Mouse (Mus musculus): Measurements from ENCODE around the gene Gse1. TPM values are rescaled to one million over a fixed set of nuclear protein-coding genes. Genes with fewer than 3 reads are reported as not detected.
A peak's percentile ranks its signal among the peaks of the same experiment; 100 is the strongest.

The Gse1 gene
- polyA plus RNA-seq, 1 experiment from 2014 or later: 12.2 TPM

- peaks cover 41% of the 10 kb centered on the region for H3K4me1 ChIP-seq
- no peak overlapping the region for H3K4me3 ChIP-seq (replicated peaks)
- 92% methylated on average over 12 of the region's 12 CpGs for WGBS
- H3K9me3 ChIP-seq (replicated peaks): no peaks in the 10 kb centered on the region
- H3K9ac ChIP-seq (replicated peaks): no peak overlapping the region
- ATAC-seq (ENCODE audit: low FRiP score): no peak
- H3K4me2 ChIP-seq: no peak overlapping the region
- no peaks in the 10 kb centered on the region for H3K36me3 ChIP-seq
- H3K27me3 ChIP-seq (replicated peaks): 0 out of 2 replicates have a peak, but pooled peaks cover 5% of the 10 kb centered on the region
- H3K27ac ChIP-seq (replicated peaks): no peak overlapping the region
Measured at GRCm38 (mm10) chr8:120406008-120406632, 177.9 kb downstream of the Gse1 start.

- Histone ChIP-seq H3K4me1 (peaks cover 57% of the 10 kb centered on the region), H3K27ac (replicated peaks) (0 out of 2 replicates have a peak overlapping the region, but pooled peaks have one; percentile 15), H3K4me3 (replicated peaks) (no peak overlapping the region), H3K36me3 (no peaks in the 10 kb centered on the region), H3K9ac (replicated peaks) (no peak overlapping the region), H3K9me3 (replicated peaks) (no peaks in the 10 kb centered on the region), H3K4me2 (no peak overlapping the region), H3K27me3 (replicated peaks) (0 out of 2 replicates have a peak, but pooled peaks cover 5% of the 10 kb centered on the region)
- WGBS: 16% methylated on average over 9 of the region's 9 CpGs
- ATAC-seq (ENCODE audit: low FRiP score): no peak
Measured at GRCm38 (mm10) chr8:120407701-120408240, 179.5 kb downstream of the Gse1 start.

GRCm38 (mm10) chr8:120408241-120409215 lies 180.3 kb downstream of the Gse1 start:
- Histone ChIP-seq H3K4me3 (replicated peaks) (no peak overlapping the region), H3K27me3 (replicated peaks) (0 out of 2 replicates have a peak, but pooled peaks cover 5% of the 10 kb centered on the region), H3K9ac (replicated peaks) (no peak overlapping the region), H3K27ac (replicated peaks) (0 out of 2 replicates have a peak overlapping the region, but pooled peaks have one; percentile 15), H3K36me3 (no peaks in the 10 kb centered on the region), H3K4me1 (peaks cover 65% of the 10 kb centered on the region), H3K9me3 (replicated peaks) (no peaks in the 10 kb centered on the region), H3K4me2 (no peak overlapping the region)
- ATAC-seq (ENCODE audit: low FRiP score): no peak
- WGBS: 35% methylated on average over 14 of the region's 14 CpGs

DNA sequence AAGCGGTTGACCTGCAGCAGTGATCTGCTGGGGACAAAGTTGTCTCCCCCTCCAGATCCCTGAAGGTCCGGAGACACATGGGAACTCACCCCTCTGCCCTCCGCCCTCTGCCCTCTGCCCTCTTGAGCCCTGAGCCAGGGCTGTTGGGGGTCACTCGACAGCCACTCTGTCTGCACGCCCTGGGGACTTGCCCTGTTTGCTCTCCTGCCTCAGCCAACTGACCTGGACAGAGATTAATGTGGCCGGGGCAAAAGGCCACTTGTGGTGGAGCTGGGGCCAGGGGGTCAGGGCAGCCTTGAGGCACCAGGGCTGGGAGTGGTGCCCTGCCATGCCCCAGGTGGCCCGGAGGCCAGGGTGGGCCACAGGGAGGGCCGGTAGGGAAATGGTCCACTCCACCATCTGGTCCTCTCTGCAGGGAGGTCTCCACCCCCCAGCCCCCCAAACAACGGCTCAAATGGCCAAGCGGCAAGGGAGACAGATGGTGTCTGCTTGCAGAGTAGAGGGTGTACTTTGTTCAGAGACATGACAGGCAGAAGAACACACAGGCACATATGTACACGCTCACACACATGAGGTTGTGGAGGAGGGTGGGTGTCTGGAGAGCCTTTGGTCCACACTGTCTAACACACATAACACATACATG lies 181.2 kb downstream of the Gse1 start:
- no peaks in the 10 kb centered on the region for H3K9me3 ChIP-seq (replicated peaks)
- whole genome bisulfite sequencing: 37% methylated on average over 11 of the region's 11 CpGs
- H3K27me3 ChIP-seq (replicated peaks): 0 out of 2 replicates have a peak, but pooled peaks cover 5% of the 10 kb centered on the region
- H3K36me3 ChIP-seq: no peaks in the 10 kb centered on the region
- no peak overlapping the region for H3K27ac ChIP-seq (replicated peaks)
- no peak for ATAC-seq (ENCODE audit: low FRiP score)
- no peak overlapping the region for H3K4me2 ChIP-seq
- H3K4me1 ChIP-seq: peaks cover 69% of the 10 kb centered on the region
- no peak overlapping the region for H3K9ac ChIP-seq (replicated peaks)
- no peak overlapping the region for H3K4me3 ChIP-seq (replicated peaks)

DNA sequence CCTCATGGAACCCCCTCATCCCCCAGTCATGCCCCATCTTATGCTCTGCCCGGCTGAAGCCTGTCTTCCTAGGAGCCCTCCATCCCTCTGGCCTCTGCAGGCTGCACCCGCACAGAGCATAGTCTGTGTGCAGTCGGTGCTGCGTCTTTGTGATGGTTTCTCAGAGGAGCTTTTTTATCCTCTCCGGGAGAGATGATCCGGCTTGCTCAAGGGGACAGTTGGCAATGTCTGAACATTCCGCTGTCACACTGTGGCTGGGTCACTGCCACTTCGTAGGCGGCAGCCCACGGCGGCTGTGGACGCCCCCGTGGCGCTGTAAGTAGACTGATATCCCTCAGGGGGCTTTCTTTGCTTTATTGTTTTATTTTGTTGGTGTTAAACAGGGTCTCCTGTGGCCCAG lies 182.8 kb downstream of the Gse1 start:
- H3K4me2 ChIP-seq: no peak overlapping the region

GRCm38 (mm10) chr8:120411862-120412261 lies 183.6 kb downstream of the Gse1 start:
- H3K27me3 ChIP-seq (replicated peaks): 0 out of 2 replicates have a peak, but pooled peaks cover 5% of the 10 kb centered on the region
- H3K4me3 ChIP-seq (replicated peaks): no peak overlapping the region
- 52% methylated on average over 8 of the region's 8 CpGs for WGBS
- no peaks in the 10 kb centered on the region for H3K36me3 ChIP-seq
- no peak overlapping the region for H3K4me2 ChIP-seq
- no peak for ATAC-seq (ENCODE audit: low FRiP score)
- no peaks in the 10 kb centered on the region for H3K9me3 ChIP-seq (replicated peaks)
- peaks cover 84% of the 10 kb centered on the region for H3K4me1 ChIP-seq
- no peak overlapping the region for H3K9ac ChIP-seq (replicated peaks)
- H3K27ac ChIP-seq (replicated peaks): no peak overlapping the region

More for the DNA sequence above, 182.8 kb downstream of the Gse1 start:
- 0 out of 2 replicates have a peak overlapping the region, but pooled peaks have one; percentile 14 for H3K9ac ChIP-seq (replicated peaks)
- 0 out of 2 replicates have a peak overlapping the region, but pooled peaks have one; percentile 18 for H3K27ac ChIP-seq (replicated peaks)
- H3K9me3 ChIP-seq (replicated peaks): no peaks in the 10 kb centered on the region
- H3K36me3 ChIP-seq: no peaks in the 10 kb centered on the region
- H3K4me3 ChIP-seq (replicated peaks): no peak overlapping the region
- 0 out of 2 replicates have a peak, but pooled peaks cover 5% of the 10 kb centered on the region for H3K27me3 ChIP-seq (replicated peaks)
- no peak for ATAC-seq (ENCODE audit: low FRiP score)
- peaks cover 76% of the 10 kb centered on the region for H3K4me1 ChIP-seq
- WGBS: 22% methylated on average over 14 of the region's 14 CpGs

- Histone ChIP-seq H3K9ac (replicated peaks) (no peak overlapping the region), H3K4me1 (peaks cover 89% of the 10 kb centered on the region), H3K27ac (replicated peaks) (peak overlapping the region; percentile 70; the same call in 1 of the 2 replicates), H3K4me2 (no peak overlapping the region), H3K27me3 (replicated peaks) (0 out of 2 replicates have a peak, but pooled peaks cover 5% of the 10 kb centered on the region), H3K36me3 (no peaks in the 10 kb centered on the region), H3K4me3 (replicated peaks) (no peak overlapping the region), H3K9me3 (replicated peaks) (no peaks in the 10 kb centered on the region)
- ATAC-seq (ENCODE audit: low FRiP score): no peak
- WGBS: 90% methylated on average over 4 of the region's 4 CpGs
Measured at GRCm38 (mm10) chr8:120412357-120412756, 184.1 kb downstream of the Gse1 start.

DNA sequence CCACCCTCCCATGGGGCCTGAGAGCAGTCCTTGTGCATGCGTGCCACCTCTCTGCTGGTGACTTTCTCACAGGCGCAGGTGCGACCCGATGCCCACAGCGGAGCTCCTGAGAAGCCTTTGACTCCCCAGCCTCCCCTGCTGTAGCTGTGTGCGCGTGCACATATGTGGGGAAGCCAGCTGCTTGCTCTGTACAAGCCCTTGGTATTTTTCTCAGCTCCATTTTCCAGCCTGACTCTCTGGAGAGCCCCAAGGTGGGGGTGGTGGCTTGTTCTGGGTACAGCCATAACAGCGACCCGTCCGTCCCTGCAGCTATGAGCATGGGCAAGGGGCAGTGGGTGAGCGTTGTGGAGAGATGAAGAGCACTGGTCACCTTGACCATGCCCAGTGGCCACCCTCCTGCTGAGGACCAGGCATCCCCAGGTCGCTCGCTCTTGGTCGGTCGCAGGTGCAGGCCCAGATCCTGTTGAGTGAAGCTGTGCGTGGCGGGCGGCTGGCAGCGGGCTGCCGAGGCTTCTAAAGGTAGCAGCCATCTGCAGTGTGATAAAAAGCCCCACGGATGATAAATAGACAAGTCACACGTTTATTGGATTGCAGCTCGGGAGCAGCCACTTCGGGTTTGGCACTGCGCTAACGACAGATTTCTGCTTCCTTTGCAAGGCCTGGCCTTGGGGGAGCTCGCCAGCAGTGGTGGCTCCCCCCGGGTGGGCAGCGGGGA lies 184.8 kb downstream of the Gse1 start:
- Histone ChIP-seq H3K9ac (replicated peaks) (no peak overlapping the region), H3K4me2 (peak overlapping the region; percentile 2; the same call in 1 of the 2 replicates), H3K9me3 (replicated peaks) (no peaks in the 10 kb centered on the region), H3K4me3 (replicated peaks) (no peak overlapping the region), H3K27me3 (replicated peaks) (0 out of 2 replicates have a peak, but pooled peaks cover 5% of the 10 kb centered on the region), H3K36me3 (no peaks in the 10 kb centered on the region), H3K27ac (replicated peaks) (peak overlapping the region; percentile 70), H3K4me1 (peaks cover 91% of the 10 kb centered on the region)
- WGBS: 36% methylated on average over 29 of the region's 29 CpGs
- ATAC-seq (ENCODE audit: low FRiP score): no peak

GRCm38 (mm10) chr8:120413626-120413988 lies 185.4 kb downstream of the Gse1 start:
- H3K4me3 ChIP-seq (replicated peaks): no peak overlapping the region
- WGBS: 52% methylated on average over 6 of the region's 6 CpGs
- 0 out of 2 replicates have a peak, but pooled peaks cover 5% of the 10 kb centered on the region for H3K27me3 ChIP-seq (replicated peaks)
- peak overlapping the region; percentile 70 for H3K27ac ChIP-seq (replicated peaks)
- H3K4me1 ChIP-seq: peaks cover 88% of the 10 kb centered on the region
- no peaks in the 10 kb centered on the region for H3K9me3 ChIP-seq (replicated peaks)
- H3K36me3 ChIP-seq: no peaks in the 10 kb centered on the region
- no peak overlapping the region for H3K9ac ChIP-seq (replicated peaks)
- no peak for ATAC-seq (ENCODE audit: low FRiP score)
- H3K4me2 ChIP-seq: no peak overlapping the region

GRCm38 (mm10) chr8:120414216-120414615 lies 186.0 kb downstream of the Gse1 start:
- H3K4me1 ChIP-seq: peaks cover 84% of the 10 kb centered on the region
- H3K9me3 ChIP-seq (replicated peaks): no peaks in the 10 kb centered on the region
- H3K27ac ChIP-seq (replicated peaks): peak overlapping the region; percentile 70; the same call in 1 of the 2 replicates
- no peak for ATAC-seq (ENCODE audit: low FRiP score)
- H3K9ac ChIP-seq (replicated peaks): no peak overlapping the region
- WGBS: 67% methylated on average over 4 of the region's 4 CpGs
- no peak overlapping the region for H3K4me2 ChIP-seq
- H3K27me3 ChIP-seq (replicated peaks): 0 out of 2 replicates have a peak, but pooled peaks cover 5% of the 10 kb centered on the region
- no peak overlapping the region for H3K4me3 ChIP-seq (replicated peaks)
- no peaks in the 10 kb centered on the region for H3K36me3 ChIP-seq
